In the genomic region with DNA sequence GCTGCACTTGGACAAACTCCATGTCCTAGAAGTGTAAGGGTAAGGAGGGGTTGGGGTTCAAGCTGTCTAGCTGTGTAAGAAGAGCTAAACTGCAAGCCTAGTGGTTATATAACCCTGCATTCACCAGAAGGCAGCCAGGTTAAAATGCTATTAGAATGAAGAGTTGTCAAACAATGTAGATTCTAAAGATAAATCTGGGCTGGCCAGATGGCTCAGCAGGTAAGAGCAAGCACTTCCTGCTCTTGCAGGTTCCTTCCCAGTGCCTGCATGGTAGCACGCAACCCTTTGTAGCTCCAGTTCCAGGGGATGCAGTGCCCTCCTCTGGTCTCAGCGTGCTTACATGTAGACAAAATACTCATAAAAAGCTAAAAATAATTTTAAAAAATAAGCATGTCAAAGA, we compare ENCODE assay signal across 8 mouse cellular contexts. TPM values are rescaled to one million over a fixed set of nuclear protein-coding genes. Genes with fewer than 3 reads are reported as not detected.
DNase-seq lines count a peak whose midpoint lies in the region.

No protein-coding gene starts in this region.

- DNase-seq in heart, adult 11 months: peak; percentile 83
- no peak for DNase-seq in heart, adult 9 months (ENCODE audit: low spot score in 2 of 2)
- DNase-seq in CD4-positive, CD25-positive, alpha-beta regulatory T cell, adult 2 months (ENCODE audit: low read depth, low spot score): peak; percentile 44
- DNase-seq in cerebellum, adult 11-12 months: peak; percentile 81
- DNase-seq in cerebellum, postnatal 25 days: peak; percentile 67 to 76
- DNase-seq in left cerebral cortex, postnatal 36 days (ENCODE audit: low spot score in 2 of 2): no peak
- DNase-seq in adrenal gland, adult 8-10 months: no peak
- no peak for DNase-seq in left cerebral cortex, postnatal 10 days (ENCODE audit: extremely low spot score in 1 of 2, low spot score in 2 of 2)

- intact Hi-C loops in left cerebral cortex, postnatal 36 days (cut with DNase I): loop anchor here (1.0 to 5.0 kb wide), 6 partner anchors 53 to 463 kb away; partner anchors contain the start of gene Foxo3
- intact Hi-C loops in left cerebral cortex, postnatal 10 days (cut with DNase I): loop anchor here (5.0 kb wide), 3 partner anchors 123 to 458 kb away; partner anchors contain the start of gene Foxo3

RNA-seq across cellular contexts. Expression of gene Sesn1, which starts 24.4 kb away (rescaled TPM):
- total RNA-seq in left cerebral cortex, postnatal 36 days (2021): 10 to 100 TPM; 49.6 to 52.7 TPM
- 10 to 100 TPM; 20.5 to 31.3 (median 29.4) TPM for total RNA-seq in adrenal gland, adult 8-10 months (2022)
- 10 to 100 TPM; 34.5 to 39.2 TPM for total RNA-seq in left cerebral cortex, postnatal 10 days (2021)

RNA-seq across cellular contexts. Expression of gene Cep57l1, which starts 24.5 kb away (rescaled TPM):
- total RNA-seq in left cerebral cortex, postnatal 36 days (2021): 1 to 10 TPM; 7.0 to 7.4 TPM
- 10 to 100 TPM in 2 of 4 experiments, 1 to 10 TPM in 2; 5.8 to 14.5 (median 9.5) TPM for total RNA-seq in adrenal gland, adult 8-10 months (2022)
- total RNA-seq in left cerebral cortex, postnatal 10 days (2021): 1 to 10 TPM; 6.5 to 8.4 TPM

Comparison
In these comparisons a context has a peak if more than half of its experiments do, and no peak if none do; other contexts are left out.
1. DNase-seq: peak in heart, adult 11 months (single experiment), CD4-positive, CD25-positive, alpha-beta regulatory T cell, adult 2 months (single experiment), cerebellum, adult 11-12 months (single experiment) and cerebellum, postnatal 25 days (2 of 2); none in heart, adult 9 months (0 of 2), left cerebral cortex, postnatal 36 days (0 of 2), adrenal gland, adult 8-10 months (single experiment) and left cerebral cortex, postnatal 10 days (0 of 2).